Mouse (Mus musculus) heart, adult 2 months (tissue): ENCODE data around the gene Gm6096. TPM values are rescaled to one million over a fixed set of nuclear protein-coding genes. Genes with fewer than 3 reads are reported as not detected.

Experiments
- DNase-seq, 2 experiments: peaks; one replicate each; pipeline ENCODE4 v3.0.0; 2021
- H3K27ac ChIP-seq: fragments of 200-600 bp; 2 replicates; pipeline ENCODE4 v1.8.1; 2022
- H3K27me3 ChIP-seq: fragments of 200-500 bp; 2 replicates; pipeline ENCODE4 v1.6.1; 2012; ENCODE audit warnings: mild to moderate bottlenecking, low read length, inconsistent platforms, mixed read lengths; ENCODE audit not compliant: control insufficient read depth, insufficient read depth
- H3K36me3 ChIP-seq: fragments of 200-500 bp; 2 replicates; pipeline ENCODE4 v1.6.1; 2012; ENCODE audit warnings: low read length, inconsistent platforms; ENCODE audit not compliant: control insufficient read depth, insufficient read depth
- H3K4me1 ChIP-seq: fragments of 200-500 bp; 2 replicates; pipeline ENCODE4 v1.6.1; 2011; ENCODE audit warnings: low read length; ENCODE audit not compliant: control insufficient read depth, insufficient read depth
- H3K4me3 ChIP-seq: fragments of 200-600 bp; 2 replicates; pipeline ENCODE4 v1.8.1; 2022
- H3K79me2 ChIP-seq: fragments of 200-500 bp; replicated peaks from 2 replicates; pipeline ENCODE4 v1.6.1; 2012; ENCODE audit warnings: mild to moderate bottlenecking, inconsistent platforms, low read length, moderate library complexity, mixed read lengths; ENCODE audit not compliant: control insufficient read depth, insufficient read depth
- H3K9ac ChIP-seq: fragments of 200-500 bp; 2 replicates; pipeline ENCODE4 v1.6.1; 2012; ENCODE audit warnings: low read depth, mild to moderate bottlenecking, control low read depth, inconsistent platforms, low read length, mixed read lengths
- CTCF ChIP-seq: fragments of 200-600 bp; IDR thresholded peaks from 2 replicates; pipeline ENCODE4 v1.8.1; 2022; ENCODE audit warnings: antibody characterized with exemption, mild to moderate bottlenecking, moderate library complexity
- EP300 ChIP-seq: fragments of 200-500 bp; IDR thresholded peaks from 2 replicates; pipeline ENCODE4 v1.6.1; 2011; ENCODE audit warnings: low read depth, low read length, control low read depth; ENCODE audit not compliant: insufficient read depth
- POLR2A ChIP-seq: fragments of 200-500 bp; IDR thresholded peaks from 2 replicates; pipeline ENCODE4 v1.6.1; 2011; ENCODE audit warnings: mild to moderate bottlenecking, low read depth, low read length, control low read depth; ENCODE audit not compliant: insufficient read depth
- WGBS: fragments of 180-500 bp; shearing (Covaris S2); methylation state at CpG from one replicate; pipeline ENCODE4 v1.1.7; 2018; 5-methylcytosine and 5-hydroxymethylcytosine counted together
- intact Hi-C: fragments of 180-260 bp; cut with DNase I; formaldehyde crosslinking; loops from one replicate; pipeline ENCODE4 v1.15.1; 2025
- polyA plus RNA-seq: library from polyadenylated mRNA; depleted of rRNA; stranded (reverse); fragments of >200 nt; gene quantifications from 2 replicates; pipeline ENCODE4 v1.2.3, GENCODE M21; 2012
- total RNA-seq, 2 experiments: library from RNA; stranded (reverse); gene quantifications; 2 replicates each; pipeline ENCODE4 v1.2.3; 2021

Gene Gm6096
- total and polyA plus RNA-seq, 3 experiments = not detected

- Histone ChIP-seq H3K27ac (no peak overlapping the region), H3K36me3 (peaks cover 11% of the 10 kb centered on the region)
Measured at GRCm38 (mm10) chr7:34226086-34226485, 24.8 kb upstream of the Gm6096 start.

GRCm38 (mm10) chr7:34226846-34227245 is 24.0 kb upstream of the Gm6096 start:
- Histone ChIP-seq H3K4me3 (no peak overlapping the region), H3K9ac (no peak overlapping the region)
- 82% methylated on average over 12 of the region's 12 CpGs for WGBS

More at GRCm38 (mm10) chr7:34226086-34226485, 24.8 kb upstream of the Gm6096 start:
- no peak overlapping the region for H3K9ac ChIP-seq
- 35% methylated on average over 8 of the region's 8 CpGs for WGBS
- DNase-seq = no peak
- TF ChIP-seq POLR2A (no peak), CTCF (no peak), EP300 (no peak)
- no peaks in the 10 kb centered on the region; the same call in 1 of the 2 replicates for H3K79me2 ChIP-seq
- H3K4me1 ChIP-seq = peaks cover 11% of the 10 kb centered on the region
- H3K27me3 ChIP-seq = no peaks in the 10 kb centered on the region
- no peak overlapping the region for H3K4me3 ChIP-seq
- intact Hi-C loops = no loop called here

GRCm38 (mm10) chr7:34228641-34229040 is 22.2 kb upstream of the Gm6096 start:
- 15% methylated on average over 8 of the region's 9 CpGs for WGBS
- no peak for TF ChIP-seq CTCF
- TF ChIP-seq POLR2A = no peak
- TF ChIP-seq EP300 = no peak
- no peaks in the 10 kb centered on the region for H3K27me3 ChIP-seq
- H3K9ac ChIP-seq = peak overlapping the region; percentile 12
- H3K4me1 ChIP-seq = peaks cover 16% of the 10 kb centered on the region
- no peaks in the 10 kb centered on the region; the same call in 1 of the 2 replicates for H3K79me2 ChIP-seq
- peaks cover 11% of the 10 kb centered on the region for H3K36me3 ChIP-seq
- intact Hi-C loops = no loop called here
- H3K4me3 ChIP-seq = no peak overlapping the region
- no peak overlapping the region for H3K27ac ChIP-seq
- DNase-seq = peak in 1 of 2 experiments; percentile 31

More at GRCm38 (mm10) chr7:34226846-34227245, 24.0 kb upstream of the Gm6096 start:
- intact Hi-C loops = no loop called here
- peaks cover 11% of the 10 kb centered on the region for H3K4me1 ChIP-seq
- no peak for DNase-seq
- peaks cover 11% of the 10 kb centered on the region for H3K36me3 ChIP-seq
- no peaks in the 10 kb centered on the region; the same call in 1 of the 2 replicates for H3K79me2 ChIP-seq
- no peak overlapping the region for H3K27ac ChIP-seq
- H3K27me3 ChIP-seq = no peaks in the 10 kb centered on the region
- TF ChIP-seq EP300 = no peak
- TF ChIP-seq POLR2A = no peak
- peak; percentile 28 for TF ChIP-seq CTCF

GRCm38 (mm10) chr7:34229153-34229552 is 21.7 kb upstream of the Gm6096 start:
- Histone ChIP-seq H3K4me1 (peaks cover 16% of the 10 kb centered on the region), H3K27me3 (no peaks in the 10 kb centered on the region), H3K27ac (peak overlapping the region; percentile 94), H3K79me2 (no peaks in the 10 kb centered on the region; the same call in 1 of the 2 replicates), H3K36me3 (peaks cover 11% of the 10 kb centered on the region), H3K4me3 (peak overlapping the region; percentile 90), H3K9ac (peak overlapping the region; percentile 69)
- peak in 1 of 2 experiments; percentile 33 for DNase-seq
- WGBS = 13% methylated on average over 5 of the region's 5 CpGs
- TF ChIP-seq POLR2A (no peak), EP300 (no peak), CTCF (no peak)
- intact Hi-C loops = no loop called here

- H3K4me1 ChIP-seq = peaks cover 16% of the 10 kb centered on the region
- intact Hi-C loops = loop anchor here (2.0 kb wide), 1 partner anchor 33 kb away; the partner anchor contains the start of gene Pdcd2l
Measured at GRCm38 (mm10) chr7:34229691-34230111, 21.1 kb upstream of the Gm6096 start.

GRCm38 (mm10) chr7:34230116-34230515 is 20.7 kb upstream of the Gm6096 start, which contains the start of gene Gpi1:
Gpi1 (minus strand) TSS chr7:34230336.
- no peaks in the 10 kb centered on the region for H3K27me3 ChIP-seq
- DNase-seq = peak; percentile 86 to 89
- intact Hi-C loops = loop anchor here (2.0 kb wide), 1 partner anchor 33 kb away; the partner anchor contains the start of gene Pdcd2l
- WGBS = under 1% methylated on average over 38 of the region's 39 CpGs
- H3K79me2 ChIP-seq = no peaks in the 10 kb centered on the region; the same call in 1 of the 2 replicates
- peak within 1 kb of the TSS; percentile 94 for H3K27ac ChIP-seq
- H3K9ac ChIP-seq = peak within 1 kb of the TSS; percentile 69
- peak; percentile 92 for TF ChIP-seq POLR2A
- TF ChIP-seq CTCF = peak; percentile 59
- 0 out of 2 replicates have a peak, but pooled peaks have one; percentile 35 for TF ChIP-seq EP300
- H3K4me1 ChIP-seq = peaks cover 16% of the 10 kb centered on the region
- H3K36me3 ChIP-seq = peaks cover 11% of the 10 kb centered on the region
- H3K4me3 ChIP-seq = peak within 1 kb of the TSS; percentile 90

More at GRCm38 (mm10) chr7:34229691-34230111, 21.1 kb upstream of the Gm6096 start:
- peak overlapping the region; percentile 69 for H3K9ac ChIP-seq
- peaks cover 11% of the 10 kb centered on the region for H3K36me3 ChIP-seq
- peak overlapping the region; percentile 94 for H3K27ac ChIP-seq
- H3K27me3 ChIP-seq = no peaks in the 10 kb centered on the region
- peak; percentile 62 to 75 for DNase-seq
- TF ChIP-seq EP300 = no peak
- TF ChIP-seq CTCF = no peak
- TF ChIP-seq POLR2A = no peak
- H3K79me2 ChIP-seq = no peaks in the 10 kb centered on the region; the same call in 1 of the 2 replicates
- WGBS = under 1% methylated on average over 19 of the region's 19 CpGs
- H3K4me3 ChIP-seq = peak overlapping the region; percentile 90
